Mouse (Mus musculus) stomach, postnatal 0 days (tissue): ENCODE measurements around the gene Tlx2. TPM values are rescaled to one million over a fixed set of nuclear protein-coding genes. Genes with fewer than 3 reads are reported as not detected.

Source experiments
- ATAC-seq: fragments of 200-750 bp; cut with Nextera tagmentation; 2 replicates; pipeline ENCODE4 v1.8.0; 2017; ENCODE audit not compliant: low FRiP score, low TSS enrichment
- DNase-seq: peaks from one replicate; pipeline ENCODE4 v3.0.0-alpha.2; 2016; ENCODE audit warnings: low spot score
- H3K27ac ChIP-seq: fragments of 300-500 bp; sonication (generic); replicated peaks from 2 replicates; pipeline ENCODE4 v1.5.1; 2014; ENCODE audit warnings: mild to moderate bottlenecking, control low read depth
- H3K27me3 ChIP-seq: fragments of 300-500 bp; sonication (generic); 2 replicates; pipeline ENCODE4 v1.6.1; 2014; ENCODE audit warnings: low read length; ENCODE audit not compliant: control insufficient read depth, insufficient read depth
- H3K36me3 ChIP-seq: fragments of 300-500 bp; sonication (generic); 2 replicates; pipeline ENCODE4 v1.6.1; 2014; ENCODE audit warnings: low read length, mixed read lengths; ENCODE audit not compliant: control insufficient read depth, insufficient read depth
- H3K4me1 ChIP-seq: fragments of 300-500 bp; sonication (generic); replicated peaks from 2 replicates; pipeline ENCODE4 v1.6.1; 2014; ENCODE audit warnings: antibody characterized with exemption; ENCODE audit not compliant: control insufficient read depth, insufficient read depth
- H3K4me2 ChIP-seq: fragments of 300-500 bp; sonication (generic); replicated peaks from 2 replicates; pipeline ENCODE4 v1.6.1; 2014; ENCODE audit warnings: low read depth, mild to moderate bottlenecking, control low read depth, moderate library complexity
- H3K4me3 ChIP-seq: fragments of 300-500 bp; sonication (generic); 2 replicates; pipeline ENCODE4 v1.5.1; 2014; ENCODE audit warnings: low read depth, low read length, control low read depth
- H3K9ac ChIP-seq: fragments of 300-500 bp; sonication (generic); 2 replicates; pipeline ENCODE4 v1.6.1; 2014; ENCODE audit warnings: mild to moderate bottlenecking, low read length, control low read depth, mixed read lengths
- H3K9me3 ChIP-seq: fragments of 300-500 bp; sonication (generic); 2 replicates; pipeline ENCODE4 v1.6.1; 2016; ENCODE audit warnings: low read length; ENCODE audit not compliant: control insufficient read depth
- CTCF ChIP-seq: IDR thresholded peaks from 2 replicates; pipeline ENCODE4 v1.5.1; 2016; ENCODE audit warnings: antibody characterized with exemption, low read depth, mild to moderate bottlenecking, moderate library complexity
- EP300 ChIP-seq: optimal IDR thresholded peaks from 2 replicates; pipeline ENCODE3; 2016; ENCODE audit warnings: antibody characterized with exemption
- WGBS: fragments of 180-500 bp; shearing (Covaris S2); extraction: QIAGEN DNeasy Blood & Tissue Kit; methylation state at CpG from one replicate; pipeline ENCODE4 v1.1.7; 2014; 5-methylcytosine and 5-hydroxymethylcytosine counted together
- polyA plus RNA-seq: library from polyadenylated mRNA; unstranded; fragments of >200 nt; fragmentation: Nextera tagmentation; extraction: Ambion mirVana; gene quantifications from 2 replicates; pipeline ENCODE4 v1.2.1, GENCODE M21; 2015

Gene Tlx2
- polyA plus RNA-seq, 1 experiment from 2014 or later: 2.4 TPM

DNA sequence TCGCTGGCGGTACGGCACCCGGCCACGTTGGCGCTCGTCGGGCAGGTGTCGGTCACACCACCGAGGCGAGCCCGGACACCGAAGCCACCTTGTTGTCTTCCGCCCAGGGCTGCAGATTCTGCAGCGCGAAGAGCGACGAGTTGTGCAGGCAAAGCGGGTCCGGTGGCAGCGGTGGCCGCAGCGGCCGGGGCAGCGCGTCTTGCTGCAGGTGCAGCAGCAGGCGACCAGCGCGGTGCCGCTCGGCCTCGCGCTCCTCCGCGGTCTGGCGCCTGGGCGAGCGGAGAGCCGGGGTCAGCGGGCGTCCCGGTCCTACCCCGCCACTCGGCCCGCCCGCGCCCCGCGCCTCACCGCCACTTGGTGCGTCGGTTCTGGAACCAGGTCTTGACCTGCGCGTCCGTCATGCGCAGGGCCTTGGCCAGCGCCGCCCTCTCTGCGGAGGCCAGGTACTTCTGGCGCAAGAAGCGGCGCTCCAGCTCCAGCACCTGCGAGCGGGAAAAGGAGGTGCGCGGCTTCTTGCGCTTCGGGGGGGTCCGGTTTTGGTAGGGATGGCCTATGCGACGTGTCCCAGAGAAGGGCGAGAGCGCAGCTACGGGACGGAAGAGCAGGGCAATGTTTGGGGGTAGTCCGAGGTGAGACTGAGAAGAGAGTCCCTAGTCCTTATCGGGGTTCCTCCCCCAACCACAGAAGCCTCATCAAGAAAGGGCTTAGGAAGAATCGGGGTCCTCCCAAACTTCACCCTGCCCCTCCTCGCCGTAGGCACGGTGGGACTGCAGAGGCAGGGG, 1.2 kb downstream of the Tlx2 start:
- H3K9ac ChIP-seq: no peak overlapping the region
- TF ChIP-seq EP300: no peak
- TF ChIP-seq CTCF: 0 out of 2 replicates have a peak, but pooled peaks have one; percentile 25
- H3K9me3 ChIP-seq: no peaks in the 10 kb centered on the region
- no peaks in the 10 kb centered on the region for H3K36me3 ChIP-seq
- ATAC-seq (peak; percentile 24; the same call in 1 of the 2 replicates), DNase-seq (peak; percentile 41)
- peak overlapping the region; percentile 28 for H3K4me3 ChIP-seq
- 1% methylated on average over 81 of the region's 81 CpGs for WGBS
- H3K4me2 ChIP-seq: peak overlapping the region; percentile 49
- H3K27ac ChIP-seq: no peak overlapping the region
- no peaks in the 10 kb centered on the region for H3K4me1 ChIP-seq
- peaks cover 44% of the 10 kb centered on the region for H3K27me3 ChIP-seq

DNA sequence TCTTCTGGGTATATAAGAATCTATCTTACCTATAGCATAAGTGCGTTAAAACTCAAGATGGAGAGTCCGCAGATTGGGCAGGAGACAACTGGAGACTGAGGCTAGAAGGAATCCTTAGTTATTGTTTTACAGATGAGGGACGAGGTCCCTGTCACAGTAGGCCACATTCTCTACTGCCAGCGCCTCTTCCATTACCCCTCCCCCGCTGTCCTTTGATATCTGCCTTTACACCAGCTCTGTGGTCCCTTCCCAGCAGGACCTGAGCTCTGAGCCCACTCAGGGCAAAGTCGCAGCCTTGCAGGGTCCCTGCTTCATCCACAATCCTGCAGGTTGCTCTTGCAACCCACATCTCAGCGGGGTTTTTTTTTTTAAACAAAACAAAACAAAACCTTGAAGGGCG, 1.9 kb downstream of the Tlx2 start:
- WGBS: 16% methylated on average over 8 of the region's 8 CpGs
- no peak overlapping the region for H3K9ac ChIP-seq

DNA sequence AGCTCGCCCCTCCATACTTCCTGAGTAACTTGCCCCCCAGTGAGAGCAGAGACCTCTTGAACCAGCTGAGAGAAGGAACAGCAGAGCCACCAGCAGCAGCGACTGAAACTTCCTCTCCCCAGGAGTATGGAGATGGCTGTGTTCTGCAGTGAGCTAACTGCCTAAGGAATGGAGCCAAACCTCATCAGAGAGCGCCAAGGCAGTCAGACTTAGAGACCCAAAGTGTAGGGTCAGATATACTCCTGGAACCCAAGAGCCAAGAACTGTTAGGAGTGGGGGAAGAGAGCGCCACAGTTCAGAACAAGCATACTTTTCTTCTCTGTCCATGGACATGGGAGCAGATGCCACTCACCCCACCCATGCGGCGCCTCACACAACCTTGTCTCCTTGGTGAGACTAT, 3.7 kb downstream of the Tlx2 start:
- Histone ChIP-seq H3K36me3 (no peaks in the 10 kb centered on the region), H3K4me2 (no peak overlapping the region), H3K27me3 (peaks cover 28% of the 10 kb centered on the region), H3K27ac (no peak overlapping the region), H3K9ac (no peak overlapping the region), H3K4me1 (no peaks in the 10 kb centered on the region), H3K4me3 (no peak overlapping the region), H3K9me3 (no peaks in the 10 kb centered on the region)
- DNase-seq: no peak
- 44% methylated on average over 6 of the region's 6 CpGs for WGBS
- ATAC-seq: no peak
- TF ChIP-seq EP300 (no peak), CTCF (no peak)

More for the DNA sequence above, 1.9 kb downstream of the Tlx2 start:
- Histone ChIP-seq H3K27me3 (peaks cover 40% of the 10 kb centered on the region), H3K4me3 (peak overlapping the region; percentile 28), H3K4me1 (no peaks in the 10 kb centered on the region), H3K27ac (no peak overlapping the region), H3K4me2 (no peak overlapping the region), H3K36me3 (no peaks in the 10 kb centered on the region), H3K9me3 (no peaks in the 10 kb centered on the region)
- TF ChIP-seq CTCF: no peak
- no peak for TF ChIP-seq EP300
- no peak for DNase-seq
- no peak for ATAC-seq

DNA sequence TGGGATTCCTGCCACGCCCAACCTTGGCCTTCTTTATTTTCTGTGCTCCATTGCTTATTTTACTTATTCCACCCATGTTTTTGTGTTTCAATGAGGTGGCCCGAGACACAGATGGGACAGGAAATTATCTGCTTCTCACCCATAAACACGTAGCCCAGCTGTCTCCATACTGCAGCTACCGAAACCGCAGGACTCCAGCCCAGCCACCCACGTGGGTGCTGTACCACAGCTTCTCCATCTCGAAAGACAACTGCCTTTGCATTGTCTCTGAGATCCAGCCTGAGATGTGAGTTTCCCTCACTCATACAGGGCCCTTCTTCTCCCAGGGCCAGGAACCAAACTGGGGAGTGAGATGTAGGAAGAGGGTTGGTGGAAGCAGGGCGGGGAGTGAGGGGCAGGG, 4.1 kb downstream of the Tlx2 start:
- H3K4me1 ChIP-seq: no peaks in the 10 kb centered on the region
- H3K4me3 ChIP-seq: no peak overlapping the region
- H3K27ac ChIP-seq: no peak overlapping the region
- H3K9ac ChIP-seq: no peak overlapping the region
- ATAC-seq: no peak
- DNase-seq: no peak
- H3K36me3 ChIP-seq: no peaks in the 10 kb centered on the region
- no peak for TF ChIP-seq CTCF
- no peak for TF ChIP-seq EP300
- 38% methylated on average over 8 of the region's 8 CpGs for WGBS
- no peak overlapping the region for H3K4me2 ChIP-seq
- H3K9me3 ChIP-seq: no peaks in the 10 kb centered on the region
- H3K27me3 ChIP-seq: peaks cover 23% of the 10 kb centered on the region; the same call in 1 of the 2 replicates

DNA sequence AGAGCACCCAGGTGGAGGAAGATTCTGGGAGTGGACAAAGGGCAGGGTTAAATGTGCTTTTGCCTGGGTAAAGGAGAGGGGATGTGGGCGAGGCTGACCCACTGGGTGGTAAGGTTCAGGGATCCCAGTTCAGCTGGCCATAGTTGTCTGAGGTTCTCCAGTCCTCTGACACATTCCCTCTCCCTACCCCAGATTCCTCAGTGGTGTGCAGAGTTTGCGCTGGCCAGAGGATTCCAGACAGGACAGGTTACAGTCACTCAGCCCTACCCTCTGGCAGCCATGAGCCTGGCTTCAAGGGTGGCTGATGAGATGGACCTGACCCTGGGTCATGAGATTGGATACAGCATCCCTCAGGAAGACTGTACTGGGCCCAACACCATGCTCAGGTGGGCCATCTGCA, 11.4 kb downstream of the Tlx2 start:
- H3K27ac ChIP-seq: peak overlapping the region; percentile 53; the same call in 1 of the 2 replicates
- 0 out of 2 replicates have a peak overlapping the region, but pooled peaks have one; percentile 27 for H3K9ac ChIP-seq

DNA sequence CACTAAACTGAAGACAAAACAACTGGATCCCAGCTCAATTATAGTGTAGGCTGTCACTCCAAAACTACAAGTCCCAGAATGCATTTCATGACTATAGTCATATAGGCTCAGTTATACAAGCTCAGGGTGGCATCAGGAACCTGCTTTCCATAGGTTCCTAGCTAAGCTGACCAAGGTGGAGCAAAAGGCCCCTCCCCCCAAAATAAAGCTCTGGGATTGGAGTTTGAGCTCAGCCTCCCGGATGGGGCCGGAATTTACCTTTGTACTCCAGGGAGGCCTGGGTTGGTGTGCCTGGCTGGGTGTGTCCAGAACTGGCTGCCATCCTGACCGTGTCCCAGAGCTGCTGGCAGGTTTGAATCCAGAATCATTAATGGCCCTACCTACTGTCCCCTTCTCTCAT, 12.3 kb downstream of the Tlx2 start, which contains the start of gene Dqx1:
TSS of gene Dqx1 (plus strand) at position 55 of the 400 bp plus-strand sequence.
- 29% methylated on average over 3 of the region's 3 CpGs for WGBS
- Histone ChIP-seq H3K4me2 (peak within 1 kb of the TSS; percentile 43), H3K27me3 (no peaks in the 10 kb centered on the region), H3K36me3 (peaks cover 11% of the 10 kb centered on the region), H3K4me1 (no peaks in the 10 kb centered on the region; the same call in 1 of the 2 replicates), H3K4me3 (peak within 1 kb of the TSS; percentile 10; the same call in 1 of the 2 replicates), H3K9me3 (no peaks in the 10 kb centered on the region), H3K27ac (peak within 1 kb of the TSS; percentile 53), H3K9ac (0 out of 2 replicates have a peak within 1 kb of the TSS, but pooled peaks have one; percentile 27)
- ATAC-seq (peak; percentile 85), DNase-seq (peak; percentile 91)
- TF ChIP-seq EP300 (no peak), CTCF (no peak)

More for the DNA sequence above, 11.4 kb downstream of the Tlx2 start:
- ATAC-seq (no peak), DNase-seq (no peak)
- no peaks in the 10 kb centered on the region for H3K27me3 ChIP-seq
- WGBS: 92% methylated on average over 2 of the region's 2 CpGs
- no peaks in the 10 kb centered on the region for H3K9me3 ChIP-seq
- peak overlapping the region; percentile 43 for H3K4me2 ChIP-seq
- peaks cover 11% of the 10 kb centered on the region for H3K36me3 ChIP-seq
- no peak overlapping the region for H3K4me3 ChIP-seq
- no peak for TF ChIP-seq EP300
- TF ChIP-seq CTCF: no peak
- no peaks in the 10 kb centered on the region; the same call in 1 of the 2 replicates for H3K4me1 ChIP-seq
